Mouse (Mus musculus): Measurements from ENCODE around the gene Cox4i1.

Gene Cox4i1

GRCm38 (mm10) chr8:120697154-120697978, 29.3 kb downstream of the Cox4i1 start:
- no peak for DNase-seq

GRCm38 (mm10) chr8:120697979-120698272, 29.9 kb downstream of the Cox4i1 start:
- DNase-seq: no peak

GRCm38 (mm10) chr8:120698426-120698825, 30.4 kb downstream of the Cox4i1 start:
- no peak for DNase-seq

GRCm38 (mm10) chr8:120699079-120699478, 31.1 kb downstream of the Cox4i1 start:
- DNase-seq: no peak

GRCm38 (mm10) chr8:120699565-120699964, 31.5 kb downstream of the Cox4i1 start:
- no peak for DNase-seq

GRCm38 (mm10) chr8:120700053-120700452, 32.0 kb downstream of the Cox4i1 start:
- no peak for DNase-seq

- DNase-seq: no peak
Measured at GRCm38 (mm10) chr8:120701758-120702465, 33.9 kb downstream of the Cox4i1 start.

GRCm38 (mm10) chr8:120704203-120704602, 36.2 kb downstream of the Cox4i1 start:
- no peak for DNase-seq

- no peak for DNase-seq
Measured at GRCm38 (mm10) chr8:120705163-120705562, 37.1 kb downstream of the Cox4i1 start.

- no peak for DNase-seq
Measured at GRCm38 (mm10) chr8:120706193-120706592, 38.2 kb downstream of the Cox4i1 start.

GRCm38 (mm10) chr8:120709176-120709575, 41.2 kb downstream of the Cox4i1 start:
- DNase-seq: no peak

GRCm38 (mm10) chr8:120715200-120715599, 47.2 kb downstream of the Cox4i1 start:
- no peak for DNase-seq

GRCm38 (mm10) chr8:120715996-120716680, 48.1 kb downstream of the Cox4i1 start:
- DNase-seq: no peak

GRCm38 (mm10) chr8:120719586-120720236, 51.7 kb downstream of the Cox4i1 start:
- DNase-seq: no peak

GRCm38 (mm10) chr8:120723025-120723424, 55.0 kb downstream of the Cox4i1 start:
- DNase-seq: no peak

Data from cerebellum, adult 8-10 months (tissue).